Mouse (Mus musculus): ENCODE data around the gene Gm4792. TPM values are rescaled to one million over a fixed set of nuclear protein-coding genes. Genes with fewer than 3 reads are reported as not detected.

Gene Gm4792
- not detected for total RNA-seq (2023)

GRCm38 (mm10) chr10:94298471-94298870, at the start of gene Gm4792:
Gene Gm4792, minus strand, starts transcription at chr10:94298703.

GRCm38 (mm10) chr10:94311511-94312006, 13.1 kb upstream of the Gm4792 start, which contains the start of gene Tmcc3:
Gene Tmcc3, plus strand, starts transcription at chr10:94311949.

Other genes starting within 250 kb of the Gm4792 start
- 9.0 TPM for gene Nr2c1, start 150.7 kb downstream of the Gm4792 start, total RNA-seq (2023)
- gene Ndufa12, start 100.0 kb downstream of the Gm4792 start, total RNA-seq (2023), result 44.5 TPM
- 8.9 TPM for gene Tmcc3, start 13.2 kb upstream of the Gm4792 start, total RNA-seq (2023)

Measured in CD4-positive naive resting alpha-beta T cell, adult 57 days (primary cell).